Mouse (Mus musculus): Measurements from ENCODE around the gene Slc39a2. TPM values are rescaled to one million over a fixed set of nuclear protein-coding genes. Genes with fewer than 3 reads are reported as not detected.
"Not testable (repeated sequence)": the region's sequence is repeated elsewhere in the genome, so short reads cannot be mapped to it uniquely, and the experiment has no call there.

Slc39a2 gene
- polyA plus RNA-seq, 1 experiment from 2014 or later = 1.1 TPM

GRCm38 (mm10) chr14:51863603-51864002 lies 29.1 kb upstream of the Slc39a2 start:
- H3K9me3 ChIP-seq (ENCODE audit: control insufficient read depth, low read length); ATAC-seq (ENCODE audit: low FRiP score, low TSS enrichment); H3K27me3 ChIP-seq (ENCODE audit: control insufficient read depth, insufficient read depth, low read length); H3K4me3 ChIP-seq (ENCODE audit: low read depth, low read length); H3K4me2 ChIP-seq (replicated peaks; ENCODE audit: low read depth); H3K9ac ChIP-seq (ENCODE audit: low read length); H3K4me1 ChIP-seq (replicated peaks; ENCODE audit: control insufficient read depth, insufficient read depth); H3K36me3 ChIP-seq (ENCODE audit: control insufficient read depth, insufficient read depth, low read length); H3K27ac ChIP-seq (replicated peaks): not testable (repeated sequence)
- TF ChIP-seq CTCF (IDR thresholded peaks at IDR 0.05; ENCODE audit: low read depth) = peak; percentile 72
- 0% methylated on average over 1 of the region's 1 CpGs for WGBS
- peak; percentile 24 for DNase-seq (ENCODE audit: low spot score)

- DNase-seq (ENCODE audit: low spot score) (no peak), ATAC-seq (ENCODE audit: low FRiP score, low TSS enrichment) (no peak)
- no peak for TF ChIP-seq CTCF (IDR thresholded peaks at IDR 0.05; ENCODE audit: low read depth)
- no peak for TF ChIP-seq EP300 (optimal IDR thresholded peaks at IDR 0.05)
- Histone ChIP-seq H3K4me1 (replicated peaks; ENCODE audit: control insufficient read depth, insufficient read depth) (no peaks in the 10 kb centered on the region), H3K27me3 (ENCODE audit: control insufficient read depth, insufficient read depth, low read length) (no peaks in the 10 kb centered on the region), H3K4me3 (ENCODE audit: low read depth, low read length) (no peak overlapping the region), H3K36me3 (ENCODE audit: control insufficient read depth, insufficient read depth, low read length) (no peaks in the 10 kb centered on the region), H3K27ac (replicated peaks) (no peak overlapping the region), H3K4me2 (replicated peaks; ENCODE audit: low read depth) (no peak overlapping the region), H3K9me3 (ENCODE audit: control insufficient read depth, low read length) (no peaks in the 10 kb centered on the region), H3K9ac (ENCODE audit: low read length) (no peak overlapping the region)
- WGBS = 77% methylated on average over 2 of the region's 2 CpGs
Measured at GRCm38 (mm10) chr14:51870756-51871155, 21.9 kb upstream of the Slc39a2 start.

GRCm38 (mm10) chr14:51871741-51872140 lies 20.9 kb upstream of the Slc39a2 start:
- Histone ChIP-seq H3K9ac (ENCODE audit: low read length) (no peak overlapping the region), H3K4me3 (ENCODE audit: low read depth, low read length) (no peak overlapping the region), H3K4me1 (replicated peaks; ENCODE audit: control insufficient read depth, insufficient read depth) (no peaks in the 10 kb centered on the region), H3K36me3 (ENCODE audit: control insufficient read depth, insufficient read depth, low read length) (no peaks in the 10 kb centered on the region), H3K4me2 (replicated peaks; ENCODE audit: low read depth) (no peak overlapping the region), H3K27ac (replicated peaks) (no peak overlapping the region), H3K27me3 (ENCODE audit: control insufficient read depth, insufficient read depth, low read length) (no peaks in the 10 kb centered on the region), H3K9me3 (ENCODE audit: control insufficient read depth, low read length) (no peaks in the 10 kb centered on the region)
- TF ChIP-seq EP300 (optimal IDR thresholded peaks at IDR 0.05) (no peak), CTCF (IDR thresholded peaks at IDR 0.05; ENCODE audit: low read depth) (no peak)
- ATAC-seq (ENCODE audit: low FRiP score, low TSS enrichment) (no peak), DNase-seq (ENCODE audit: low spot score) (no peak)
- WGBS = 68% methylated on average over 9 of the region's 9 CpGs

- H3K9me3 ChIP-seq (ENCODE audit: control insufficient read depth, low read length) = no peaks in the 10 kb centered on the region
- no peak for TF ChIP-seq CTCF (IDR thresholded peaks at IDR 0.05; ENCODE audit: low read depth)
- TF ChIP-seq EP300 (optimal IDR thresholded peaks at IDR 0.05) = no peak
- no peak overlapping the region for H3K4me2 ChIP-seq (replicated peaks; ENCODE audit: low read depth)
- H3K4me1 ChIP-seq (replicated peaks; ENCODE audit: control insufficient read depth, insufficient read depth) = no peaks in the 10 kb centered on the region
- no peak overlapping the region for H3K27ac ChIP-seq (replicated peaks)
- WGBS = 69% methylated on average over 3 of the region's 3 CpGs
- no peaks in the 10 kb centered on the region for H3K27me3 ChIP-seq (ENCODE audit: control insufficient read depth, insufficient read depth, low read length)
- H3K9ac ChIP-seq (ENCODE audit: low read length) = no peak overlapping the region
- ATAC-seq (ENCODE audit: low FRiP score, low TSS enrichment) (peak; percentile 47), DNase-seq (ENCODE audit: low spot score) (no peak)
- no peaks in the 10 kb centered on the region for H3K36me3 ChIP-seq (ENCODE audit: control insufficient read depth, insufficient read depth, low read length)
- H3K4me3 ChIP-seq (ENCODE audit: low read depth, low read length) = no peak overlapping the region
Measured at GRCm38 (mm10) chr14:51877517-51877916, 15.2 kb upstream of the Slc39a2 start.

- Histone ChIP-seq H3K9ac (ENCODE audit: low read length) (peak overlapping the region; percentile 56; the same call in 1 of the 2 replicates), H3K27me3 (ENCODE audit: control insufficient read depth, insufficient read depth, low read length) (no peaks in the 10 kb centered on the region), H3K9me3 (ENCODE audit: control insufficient read depth, low read length) (no peaks in the 10 kb centered on the region), H3K4me2 (replicated peaks; ENCODE audit: low read depth) (peak overlapping the region; percentile 77), H3K36me3 (ENCODE audit: control insufficient read depth, insufficient read depth, low read length) (no peaks in the 10 kb centered on the region), H3K4me3 (ENCODE audit: low read depth, low read length) (peak overlapping the region; percentile 58), H3K27ac (replicated peaks) (peak overlapping the region; percentile 86), H3K4me1 (replicated peaks; ENCODE audit: control insufficient read depth, insufficient read depth) (no peaks in the 10 kb centered on the region)
- WGBS = under 1% methylated on average over 4 of the region's 4 CpGs
- DNase-seq (ENCODE audit: low spot score) = peak; percentile 77
- TF ChIP-seq CTCF (IDR thresholded peaks at IDR 0.05; ENCODE audit: low read depth) = peak; percentile 76
- TF ChIP-seq EP300 (optimal IDR thresholded peaks at IDR 0.05) = no peak
- ATAC-seq (ENCODE audit: low FRiP score, low TSS enrichment) = peak; percentile 60
Measured at GRCm38 (mm10) chr14:51883527-51884030, 9.1 kb upstream of the Slc39a2 start.

GRCm38 (mm10) chr14:51884031-51884544 lies 8.6 kb upstream of the Slc39a2 start:
- WGBS = under 1% methylated on average over 14 of the region's 14 CpGs
- ATAC-seq (ENCODE audit: low FRiP score, low TSS enrichment) (no peak), DNase-seq (ENCODE audit: low spot score) (no peak)
- H3K4me2 ChIP-seq (replicated peaks; ENCODE audit: low read depth) = peak overlapping the region; percentile 77
- H3K27me3 ChIP-seq (ENCODE audit: control insufficient read depth, insufficient read depth, low read length) = no peaks in the 10 kb centered on the region
- TF ChIP-seq EP300 (optimal IDR thresholded peaks at IDR 0.05) = no peak
- no peak for TF ChIP-seq CTCF (IDR thresholded peaks at IDR 0.05; ENCODE audit: low read depth)
- no peaks in the 10 kb centered on the region for H3K36me3 ChIP-seq (ENCODE audit: control insufficient read depth, insufficient read depth, low read length)
- H3K9me3 ChIP-seq (ENCODE audit: control insufficient read depth, low read length) = no peaks in the 10 kb centered on the region
- peak overlapping the region; percentile 58 for H3K4me3 ChIP-seq (ENCODE audit: low read depth, low read length)
- H3K9ac ChIP-seq (ENCODE audit: low read length) = peak overlapping the region; percentile 56
- H3K4me1 ChIP-seq (replicated peaks; ENCODE audit: control insufficient read depth, insufficient read depth) = no peaks in the 10 kb centered on the region
- H3K27ac ChIP-seq (replicated peaks) = peak overlapping the region; percentile 86
